Mouse (Mus musculus) gonadal fat pad, adult 2 months (tissue): Measurements from ENCODE around the gene Tymp. TPM values are rescaled to one million over a fixed set of nuclear protein-coding genes. Genes with fewer than 3 reads are reported as not detected.

Experiments used
- DNase-seq: peaks from one replicate; pipeline ENCODE4 v3.0.0-alpha.2; 2012; ENCODE audit warnings: low read depth
- polyA plus RNA-seq: library from polyadenylated mRNA; depleted of rRNA; stranded (reverse); fragments of >200 nt; gene quantifications from 2 replicates; pipeline ENCODE4 v1.2.3, GENCODE M21; 2012; rRNA removed

Gene Tymp
- polyA plus RNA-seq, 1 experiment = 2.3 TPM

GRCm38 (mm10) chr15:89334271-89334670 is 42.6 kb downstream of the Tymp start, which contains the start of gene Miox:
Gene Miox, plus strand, starts transcription at chr15:89334398.
- no peak for DNase-seq

- DNase-seq = no peak
These were observed 50.4 kb downstream of the Tymp start for GRCm38 (mm10) chr15:89326441-89326840.

GRCm38 (mm10) chr15:89323656-89324055 is 53.2 kb downstream of the Tymp start:
- no peak for DNase-seq

- no peak for DNase-seq
These were observed 53.9 kb downstream of the Tymp start, which contains the start of gene Adm2 for GRCm38 (mm10) chr15:89322670-89323522. Gene Adm2, plus strand, starts transcription at chr15:89322720.

Other genes starting within 250 kb of the Tymp start
- 31.1 and 38.8 TPM in 2 replicates for gene Hdac10, start 248.3 kb downstream of the Tymp start, polyA plus RNA-seq
- gene Mapk12, start 236.3 kb downstream of the Tymp start, polyA plus RNA-seq = 25.2 and 25.3 TPM in 2 replicates
- gene Mapk11, start 227.4 kb downstream of the Tymp start, polyA plus RNA-seq = 23.8 and 30.3 TPM in 2 replicates
- gene Plxnb2, start 196.3 kb downstream of the Tymp start, polyA plus RNA-seq = 98.9 and 119 TPM in 2 replicates
- gene Dennd6b, start 180.5 kb downstream of the Tymp start, polyA plus RNA-seq = 12.2 and 13.6 TPM in 2 replicates
- gene Ppp6r2, start 165.5 kb downstream of the Tymp start, polyA plus RNA-seq = 89.2 and 158 TPM in 2 replicates
- gene Sbf1, start 61.7 kb downstream of the Tymp start, polyA plus RNA-seq = 127 and 142 TPM in 2 replicates
- 0.26 and 0.63 TPM in 2 replicates for gene Adm2, start 54.3 kb downstream of the Tymp start, polyA plus RNA-seq
- gene Miox, start 42.6 kb downstream of the Tymp start, polyA plus RNA-seq = 0.23 TPM in 1 of 2 replicates, not detected in the other
- 42.6 and 49.3 TPM in 2 replicates for gene Lmf2, start 21.4 kb downstream of the Tymp start, polyA plus RNA-seq
- gene Ncaph2, start 21.3 kb downstream of the Tymp start, polyA plus RNA-seq = 104 and 155 TPM in 2 replicates
- gene Sco2, start 3.2 kb downstream of the Tymp start, polyA plus RNA-seq = 25.6 and 29.8 TPM in 2 replicates
- 12.0 TPM in 2 replicates for gene Odf3b, start 2.2 kb upstream of the Tymp start, polyA plus RNA-seq
- 0.04 and 0.08 TPM in 2 replicates for gene Klhdc7b, start 7.9 kb upstream of the Tymp start, polyA plus RNA-seq
- gene Syce3, start 33.5 kb upstream of the Tymp start, polyA plus RNA-seq = not detected in 2 replicates
- 3.4 and 7.0 TPM in 2 replicates for gene Cpt1b, start 48.8 kb upstream of the Tymp start, polyA plus RNA-seq
- gene C730034F03Rik, start 52.5 kb upstream of the Tymp start, polyA plus RNA-seq = 1.3 and 1.5 TPM in 2 replicates
- gene Gm44502, start 52.7 kb upstream of the Tymp start, polyA plus RNA-seq = 0.32 and 0.33 TPM in 2 replicates
- gene Chkb, start 52.9 kb upstream of the Tymp start, polyA plus RNA-seq = 47.6 and 51.2 TPM in 2 replicates
- gene Mapk8ip2, start 76.9 kb upstream of the Tymp start, polyA plus RNA-seq = 0.20 and 0.30 TPM in 2 replicates
- gene Arsa, start 100.4 kb upstream of the Tymp start, polyA plus RNA-seq = 31.6 and 36.6 TPM in 2 replicates
- gene Shank3, start 122.6 kb upstream of the Tymp start, polyA plus RNA-seq = 20.4 and 20.7 TPM in 2 replicates
- 2.0 and 2.1 TPM in 2 replicates for gene Acr, start 191.3 kb upstream of the Tymp start, polyA plus RNA-seq
- gene Rabl2, start 214.9 kb upstream of the Tymp start, polyA plus RNA-seq = 19.8 and 23.4 TPM in 2 replicates